Mouse (Mus musculus): Measurements from ENCODE around the gene Cul3.
"Not testable (repeated sequence)": the region's sequence is repeated elsewhere in the genome, so short reads cannot be mapped to it uniquely, and the experiment has no call there.

Cul3 gene

GRCm38 (mm10) chr1:80340436-80341376 lies at the start of gene Cul3:
Cul3 (minus strand) TSS chr1:80340480.
- peak; percentile 95 for DNase-seq (ENCODE audit: low spot score)

DNA sequence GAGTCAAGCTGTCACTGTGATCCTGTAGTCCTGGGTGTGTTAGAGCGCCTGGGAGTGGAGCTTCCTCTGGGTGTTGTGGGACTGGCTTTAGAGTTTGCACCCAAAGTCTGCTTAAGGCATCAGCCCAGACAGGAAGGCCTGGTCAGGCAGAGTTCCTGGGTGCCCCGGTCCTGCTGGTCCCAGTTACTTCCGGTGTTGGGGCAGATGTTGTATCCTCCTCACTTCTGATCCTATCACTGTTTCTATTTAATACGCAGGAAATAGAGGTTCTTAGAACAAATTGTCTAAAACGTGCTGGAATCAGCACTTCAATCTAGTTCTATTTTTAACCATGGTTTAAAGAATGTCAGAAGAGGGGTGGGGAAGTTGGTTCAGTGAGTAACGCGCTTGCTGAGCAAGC lies 49.2 kb upstream of the Cul3 start:
- DNase-seq (ENCODE audit: low spot score): no peak

GRCm38 (mm10) chr1:80383613-80384589 lies 43.6 kb upstream of the Cul3 start:
- no peak for DNase-seq (ENCODE audit: low spot score)

GRCm38 (mm10) chr1:80382928-80383327 lies 42.6 kb upstream of the Cul3 start:
- DNase-seq (ENCODE audit: low spot score): no peak

GRCm38 (mm10) chr1:80381302-80381701 lies 41.0 kb upstream of the Cul3 start:
- no peak for DNase-seq (ENCODE audit: low spot score)

GRCm38 (mm10) chr1:80372010-80372409 lies 31.7 kb upstream of the Cul3 start:
- no peak for DNase-seq (ENCODE audit: low spot score)

- DNase-seq (ENCODE audit: low spot score): no peak
These were observed 31.1 kb upstream of the Cul3 start for GRCm38 (mm10) chr1:80371189-80371889.

- no peak for DNase-seq (ENCODE audit: low spot score)
These were observed 23.2 kb upstream of the Cul3 start for GRCm38 (mm10) chr1:80363486-80363885.

DNA sequence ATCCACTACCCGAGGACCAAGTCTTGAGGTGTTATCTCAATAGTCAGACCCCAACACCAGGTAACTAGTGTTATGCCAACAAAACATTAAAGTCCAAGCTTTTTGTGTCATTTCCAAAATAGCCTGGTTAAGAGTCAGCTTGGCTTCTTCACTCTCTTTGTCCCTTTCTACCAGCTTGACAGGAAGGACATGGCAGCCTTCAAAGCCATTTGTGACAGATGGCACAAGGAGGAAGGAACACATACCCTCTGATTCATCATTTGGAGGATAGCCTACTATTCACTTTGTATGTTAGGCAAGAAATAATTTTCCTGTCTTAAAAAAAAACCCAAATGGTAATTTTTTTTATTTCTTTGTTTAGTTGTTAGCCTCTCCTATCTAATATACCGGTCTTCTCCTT lies 22.7 kb upstream of the Cul3 start:
- no peak for DNase-seq (ENCODE audit: low spot score)

DNA sequence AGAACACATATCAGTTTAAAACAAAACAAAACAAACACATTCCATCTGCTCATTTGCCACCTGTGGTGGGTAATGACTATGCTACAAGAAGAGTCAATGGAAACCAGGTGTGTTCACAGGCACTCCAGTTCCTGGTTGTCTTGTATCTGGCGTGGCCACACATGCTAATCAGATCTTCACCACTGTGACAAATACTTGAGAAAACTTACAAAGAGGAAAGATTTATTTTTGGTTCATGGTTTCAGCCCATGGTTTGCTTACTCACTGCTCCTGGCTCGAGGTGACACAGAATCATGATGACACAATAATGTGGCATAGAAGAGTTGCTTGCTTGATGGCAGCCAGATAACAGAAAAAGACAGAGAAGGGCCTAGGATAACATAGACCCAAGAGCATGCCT lies 22.1 kb upstream of the Cul3 start:
- no peak for DNase-seq (ENCODE audit: low spot score)

- DNase-seq (ENCODE audit: low spot score): not testable (repeated sequence)
These were observed 21.5 kb upstream of the Cul3 start for GRCm38 (mm10) chr1:80361771-80362170.

DNA sequence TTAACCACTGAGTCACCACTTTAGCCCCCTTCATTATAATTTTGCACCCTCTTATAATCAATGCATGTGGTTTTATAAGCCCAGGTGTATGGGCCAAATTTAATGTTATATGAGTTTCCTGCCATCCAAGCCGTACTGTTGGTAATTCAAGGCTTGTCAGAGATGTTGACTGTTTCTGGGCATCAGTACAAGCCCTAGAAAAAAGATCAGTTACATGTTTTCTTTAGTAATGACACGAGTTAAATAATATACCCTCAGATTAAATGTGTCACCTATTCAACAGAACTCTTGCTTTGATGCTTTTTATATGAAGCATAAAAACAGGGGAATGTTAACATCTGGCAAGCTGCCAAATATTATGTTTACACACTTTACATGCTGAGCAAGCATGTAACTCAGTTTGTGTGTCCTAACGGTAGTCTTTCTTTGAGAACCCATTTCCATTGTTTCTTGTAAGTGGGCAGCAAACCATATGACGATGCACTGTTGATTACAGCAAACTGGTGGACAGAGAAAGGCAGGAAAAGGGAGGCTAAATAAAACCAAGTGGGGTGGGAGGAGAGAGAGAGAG lies 19.8 kb upstream of the Cul3 start:
- DNase-seq (ENCODE audit: low spot score): no peak

GRCm38 (mm10) chr1:80340061-80340435 lies 232 bp downstream of the Cul3 start:
- DNase-seq (ENCODE audit: low spot score): peak; percentile 70

- no peak for DNase-seq (ENCODE audit: low spot score)
These were observed 757 bp downstream of the Cul3 start for GRCm38 (mm10) chr1:80339425-80340021.

DNA sequence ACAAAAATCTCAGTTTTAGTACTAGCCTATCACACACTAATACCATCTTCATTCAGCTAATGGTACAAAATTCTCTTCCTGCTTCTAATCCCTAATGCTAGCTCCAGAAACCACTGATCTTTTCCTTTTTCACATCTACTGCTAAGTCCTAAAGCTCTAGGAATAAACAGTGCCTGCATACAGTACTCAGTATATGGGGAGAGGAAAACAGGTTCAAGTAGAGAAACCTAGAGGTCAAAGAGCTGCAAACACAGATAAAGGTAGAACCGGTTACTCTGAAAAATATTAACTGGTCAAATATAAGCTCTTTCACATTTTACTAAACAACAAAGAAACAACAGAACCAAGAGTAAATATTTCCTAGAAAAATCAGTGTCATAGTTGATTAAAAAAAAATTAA lies 1.9 kb downstream of the Cul3 start:
- DNase-seq (ENCODE audit: low spot score): no peak

GRCm38 (mm10) chr1:80335726-80336368 lies 4.4 kb downstream of the Cul3 start:
- no peak for DNase-seq (ENCODE audit: low spot score)

DNA sequence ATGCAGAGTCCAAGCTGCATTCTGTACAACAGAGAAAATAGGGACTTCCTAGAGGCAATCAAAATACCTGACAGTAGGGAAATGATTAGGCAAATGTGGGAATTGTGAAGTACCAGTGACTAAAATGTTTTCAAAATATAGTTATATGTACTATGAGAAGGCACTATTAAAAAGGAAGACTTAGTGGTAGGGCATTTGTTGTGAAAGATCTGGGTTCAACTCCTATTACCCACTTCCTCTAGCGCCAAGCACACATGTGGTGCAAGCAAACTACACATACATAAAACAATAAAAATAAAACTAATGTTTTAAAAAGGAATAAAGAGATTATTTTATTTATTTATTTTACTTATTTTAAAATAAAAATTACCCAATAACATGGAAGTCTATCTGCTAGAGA lies 5.2 kb downstream of the Cul3 start:
- DNase-seq (ENCODE audit: low spot score): no peak

- DNase-seq (ENCODE audit: low spot score): no peak
These were observed 9.3 kb downstream of the Cul3 start for GRCm38 (mm10) chr1:80330970-80331369.

DNA sequence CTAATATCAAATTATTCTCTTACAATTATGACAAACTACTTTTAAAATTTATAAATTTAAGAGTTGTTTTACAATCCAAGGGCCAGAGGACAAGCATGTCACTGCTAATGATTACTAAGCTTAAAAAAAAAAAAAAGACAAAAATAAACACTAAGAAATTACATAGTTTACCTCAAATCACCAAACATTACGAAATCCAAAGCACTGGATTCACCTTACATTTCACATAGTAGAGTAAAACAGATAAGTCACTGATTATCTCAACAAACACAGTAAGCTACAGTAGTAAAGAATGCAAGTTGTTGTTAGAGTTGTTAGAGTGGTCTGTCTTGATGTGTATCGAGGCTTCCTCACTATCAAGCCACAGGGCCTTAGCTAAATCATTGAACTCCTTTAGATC lies 14.5 kb downstream of the Cul3 start:
- no peak for DNase-seq (ENCODE audit: low spot score)

DNA sequence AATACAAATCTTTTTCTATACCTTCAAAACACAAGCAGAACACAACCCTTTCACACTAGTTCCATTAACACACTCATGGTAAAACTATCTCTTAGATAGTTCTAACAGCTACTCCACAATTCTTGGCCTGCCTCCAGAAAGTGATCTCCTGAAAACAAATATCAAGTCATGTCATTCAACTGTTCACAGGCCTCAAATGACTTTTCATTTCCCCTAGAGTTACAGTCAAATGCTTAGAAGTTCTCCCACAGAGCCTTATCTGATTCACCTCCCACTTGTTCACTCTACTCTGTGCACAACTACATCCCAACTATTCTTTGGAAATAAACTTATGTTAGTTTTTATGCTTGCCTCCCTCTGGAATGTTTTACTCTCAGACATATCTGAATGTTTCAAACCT lies 15.9 kb downstream of the Cul3 start:
- DNase-seq (ENCODE audit: low spot score): no peak

- no peak for DNase-seq (ENCODE audit: low spot score)
These were observed 24.7 kb downstream of the Cul3 start for GRCm38 (mm10) chr1:80315533-80316045.
